Mouse (Mus musculus) ovary, postnatal 10 days (tissue): ENCODE measurements around the gene Fyn.
A peak's percentile ranks its signal among the peaks of the same experiment; 100 is the strongest.

Source experiments
- DNase-seq: peaks from one replicate; pipeline ENCODE4 v3.0.0; 2022; ENCODE audit warnings: low spot score

Fyn gene

GRCm38 (mm10) chr10:39471714-39472531 is 103.3 kb downstream of the Fyn start:
- no peak for DNase-seq

GRCm38 (mm10) chr10:39472923-39473322 is 104.3 kb downstream of the Fyn start:
- DNase-seq = no peak

GRCm38 (mm10) chr10:39479361-39479760 is 110.7 kb downstream of the Fyn start:
- DNase-seq = no peak

GRCm38 (mm10) chr10:39484382-39484826 is 115.7 kb downstream of the Fyn start:
- DNase-seq = no peak

GRCm38 (mm10) chr10:39484892-39485291 is 116.2 kb downstream of the Fyn start:
- no peak for DNase-seq

GRCm38 (mm10) chr10:39485939-39486338 is 117.3 kb downstream of the Fyn start:
- DNase-seq = no peak

- DNase-seq = no peak
Measured at GRCm38 (mm10) chr10:39486501-39487450, 118.1 kb downstream of the Fyn start.

- DNase-seq = no peak
Measured at GRCm38 (mm10) chr10:39487740-39488415, 119.2 kb downstream of the Fyn start.

GRCm38 (mm10) chr10:39488542-39488941 is 119.9 kb downstream of the Fyn start:
- DNase-seq = no peak

- no peak for DNase-seq
Measured at GRCm38 (mm10) chr10:39488956-39489355, 120.3 kb downstream of the Fyn start.

GRCm38 (mm10) chr10:39490349-39491121 is 121.9 kb downstream of the Fyn start:
- DNase-seq = no peak

- DNase-seq = no peak
Measured at GRCm38 (mm10) chr10:39492146-39492545, 123.5 kb downstream of the Fyn start.

GRCm38 (mm10) chr10:39493007-39493406 is 124.4 kb downstream of the Fyn start:
- no peak for DNase-seq

GRCm38 (mm10) chr10:39498641-39499040 is 130.0 kb downstream of the Fyn start:
- no peak for DNase-seq

GRCm38 (mm10) chr10:39501571-39501970 is 132.9 kb downstream of the Fyn start:
- no peak for DNase-seq

- peak; percentile 41 for DNase-seq
Measured at GRCm38 (mm10) chr10:39501977-39502706, 133.5 kb downstream of the Fyn start.

GRCm38 (mm10) chr10:39503331-39503730 is 134.7 kb downstream of the Fyn start:
- no peak for DNase-seq

- DNase-seq = no peak
Measured at GRCm38 (mm10) chr10:39505007-39505406, 136.4 kb downstream of the Fyn start.

- no peak for DNase-seq
Measured at GRCm38 (mm10) chr10:39505621-39506020, 137.0 kb downstream of the Fyn start.

- no peak for DNase-seq
Measured at GRCm38 (mm10) chr10:39506353-39506752, 137.7 kb downstream of the Fyn start.

GRCm38 (mm10) chr10:39506831-39507230 is 138.2 kb downstream of the Fyn start:
- DNase-seq = no peak
